Mouse (Mus musculus) B cell, adult 2 months (primary cell): ENCODE measurements around the gene Kcne4.
"Not testable (repeated sequence)": the region's sequence is repeated elsewhere in the genome, so short reads cannot be mapped to it uniquely, and the experiment has no call there.

Source experiments
- DNase-seq, 2 experiments: peaks; one replicate each; pipeline ENCODE4 v3.0.0; 2022

The Kcne4 gene

DNA sequence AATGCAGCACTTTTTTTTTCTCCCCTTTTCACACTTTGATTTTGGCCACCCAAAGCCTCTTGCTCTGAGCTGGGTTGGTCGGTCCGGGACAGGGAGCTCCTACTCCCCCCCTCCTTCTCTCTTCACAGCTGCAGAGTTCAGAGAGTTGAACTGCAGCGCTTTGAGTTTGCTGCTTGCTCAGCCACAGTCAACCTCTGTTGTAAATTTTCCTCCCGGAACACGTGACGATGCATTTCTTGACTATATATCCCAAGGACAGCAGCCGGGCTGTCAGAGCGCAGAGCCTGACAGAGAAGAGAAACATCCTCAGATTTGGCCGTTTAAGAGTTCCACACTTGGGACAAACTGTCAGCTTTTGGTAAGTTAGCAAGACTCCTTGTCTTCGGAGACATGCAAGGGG is at the start of gene Kcne4:
Kcne4 (plus strand) TSS at position 120 of the 400 bp plus-strand sequence.
- no peak for DNase-seq

DNA sequence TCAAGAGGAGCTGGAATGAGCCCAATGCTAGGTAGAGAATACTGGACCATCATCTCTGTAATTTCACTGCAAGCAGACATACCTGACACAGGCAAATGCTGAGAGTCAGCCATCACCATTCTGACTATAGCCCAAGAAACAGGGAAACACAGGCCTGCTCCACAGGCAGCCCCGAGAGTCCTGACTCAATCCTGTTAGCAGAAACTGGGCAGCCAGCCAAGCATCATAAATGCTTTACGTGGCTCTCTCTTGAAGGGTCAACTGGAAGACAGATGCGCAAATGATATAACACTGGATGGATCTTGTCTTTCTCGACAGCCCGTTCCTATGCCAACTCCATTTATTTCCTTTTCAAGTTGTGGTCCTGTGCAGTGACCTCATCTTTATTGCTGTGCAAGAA is 34.7 kb upstream of the Kcne4 start:
- no peak for DNase-seq

- not testable (repeated sequence) for DNase-seq
Observed at GRCm38 (mm10) chr1:78784936-78785335, 31.6 kb upstream of the Kcne4 start.

- no peak for DNase-seq
Observed at GRCm38 (mm10) chr1:78789744-78790143, 26.8 kb upstream of the Kcne4 start.

DNA sequence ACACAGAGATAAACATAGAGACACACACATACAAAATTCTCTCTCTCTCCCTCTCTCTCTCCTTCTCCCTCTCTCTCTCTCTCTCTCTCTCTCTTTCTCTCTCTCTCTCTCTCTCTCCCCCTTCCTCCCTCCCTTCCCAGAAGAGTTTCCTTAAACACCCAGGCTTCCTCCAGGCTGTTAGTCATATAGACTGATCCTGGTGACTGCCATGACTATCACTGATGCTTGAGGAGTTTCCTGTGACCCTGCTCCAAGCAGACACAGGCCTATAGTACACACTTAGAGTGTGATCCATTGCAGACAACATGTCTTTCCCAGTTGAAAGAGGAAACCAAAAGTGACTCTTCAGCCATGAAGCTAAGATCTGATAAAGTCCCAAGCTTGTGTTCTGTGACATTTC is 9.1 kb upstream of the Kcne4 start:
- no peak for DNase-seq

- no peak for DNase-seq
Observed at GRCm38 (mm10) chr1:78809819-78810218, 6.7 kb upstream of the Kcne4 start.

- DNase-seq = no peak
Observed at GRCm38 (mm10) chr1:78810904-78811303, 5.7 kb upstream of the Kcne4 start.

DNA sequence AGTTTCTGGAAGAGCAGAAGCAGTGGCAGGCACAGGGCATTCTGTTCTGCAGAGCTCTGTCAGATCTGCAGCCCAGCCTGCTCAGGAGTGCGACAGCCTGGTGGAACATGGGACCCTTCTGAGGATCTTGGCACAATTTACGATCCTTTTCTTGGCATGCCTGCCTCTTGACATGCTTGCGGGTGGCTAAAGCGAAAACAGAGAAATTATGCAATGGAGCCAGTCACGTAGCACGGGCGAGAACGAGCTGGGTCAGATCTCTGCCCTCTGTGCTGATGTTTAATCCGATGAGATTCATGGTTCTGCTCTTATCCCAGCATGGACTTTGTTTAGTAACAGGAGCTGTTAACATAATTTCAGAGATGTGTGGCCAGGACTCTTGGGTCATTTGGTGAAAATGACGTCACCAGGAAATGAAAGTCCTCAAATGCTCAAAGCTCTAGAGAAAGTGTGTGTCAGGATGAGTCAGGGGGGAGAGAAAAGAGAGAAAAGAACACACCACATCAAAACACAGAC is 4.5 kb upstream of the Kcne4 start:
- no peak for DNase-seq

DNA sequence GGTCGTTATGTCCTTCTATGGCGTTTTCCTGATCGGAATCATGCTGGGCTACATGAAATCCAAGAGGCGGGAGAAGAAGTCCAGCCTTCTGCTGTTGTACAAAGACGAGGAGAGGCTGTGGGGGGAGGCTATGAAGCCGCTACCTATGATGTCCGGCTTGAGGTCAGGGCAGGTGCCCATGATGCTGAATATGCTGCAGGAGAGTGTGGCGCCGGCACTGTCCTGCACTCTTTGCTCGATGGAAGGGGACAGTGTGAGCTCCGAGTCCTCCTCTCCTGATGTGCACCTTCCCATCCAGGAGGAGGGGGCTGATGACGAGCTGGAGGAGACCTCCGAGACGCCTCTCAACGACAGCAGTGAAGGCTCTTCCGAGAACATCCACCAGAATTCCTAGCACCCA is 1.2 kb downstream of the Kcne4 start:
- DNase-seq = no peak

- DNase-seq = no peak
Observed at GRCm38 (mm10) chr1:78818630-78819526, 2.3 kb downstream of the Kcne4 start.

- DNase-seq = no peak
Observed at GRCm38 (mm10) chr1:78819592-78819991, 3.0 kb downstream of the Kcne4 start.

- DNase-seq = no peak
Observed at GRCm38 (mm10) chr1:78820176-78820575, 3.6 kb downstream of the Kcne4 start.

GRCm38 (mm10) chr1:78821111-78821510 is 4.6 kb downstream of the Kcne4 start:
- DNase-seq = no peak

GRCm38 (mm10) chr1:78821733-78822430 is 5.3 kb downstream of the Kcne4 start:
- no peak for DNase-seq

- DNase-seq = no peak
Observed at GRCm38 (mm10) chr1:78825246-78825645, 8.7 kb downstream of the Kcne4 start.

DNA sequence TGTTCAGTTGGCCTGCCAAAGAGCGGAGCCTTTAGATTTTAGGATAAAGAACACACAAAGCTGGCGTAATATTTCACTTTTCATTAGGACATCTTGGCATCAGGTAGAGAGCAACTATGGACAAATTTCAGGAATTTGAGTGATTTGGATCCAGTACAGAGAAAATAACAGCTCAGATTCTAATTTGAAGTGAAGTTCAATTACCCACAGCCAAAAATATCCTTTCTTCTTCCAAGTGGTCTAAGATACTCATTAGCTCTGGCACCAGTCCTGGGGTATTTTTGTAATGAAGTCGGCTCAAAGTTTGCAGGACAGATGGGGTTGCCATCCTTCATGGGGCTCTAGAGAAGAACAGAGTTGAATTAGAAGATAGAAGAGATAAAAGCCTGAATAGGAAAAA is 21.9 kb downstream of the Kcne4 start:
- DNase-seq = no peak

- DNase-seq = no peak
Observed at GRCm38 (mm10) chr1:78840769-78841168, 24.2 kb downstream of the Kcne4 start.

GRCm38 (mm10) chr1:78845661-78846060 is 29.1 kb downstream of the Kcne4 start:
- no peak for DNase-seq

DNA sequence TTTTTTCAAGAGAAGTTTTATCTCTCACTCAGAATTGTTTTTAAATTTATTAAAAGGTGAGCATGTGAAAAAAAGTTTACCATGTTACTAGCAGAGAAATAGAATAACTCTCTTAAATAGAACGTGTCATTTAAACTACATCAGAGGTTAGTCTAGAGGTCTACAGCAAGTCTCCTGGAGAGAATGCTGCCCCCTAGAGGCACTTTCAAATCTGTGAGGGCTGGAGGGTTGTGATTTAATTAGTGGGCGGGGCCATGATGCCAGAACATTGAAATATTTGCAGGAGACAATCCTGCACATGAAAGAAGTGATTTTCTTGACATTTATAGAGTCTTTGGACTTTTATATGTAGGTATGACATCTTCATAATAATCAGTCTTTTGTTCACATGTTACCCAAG is 29.9 kb downstream of the Kcne4 start:
- DNase-seq = no peak

DNA sequence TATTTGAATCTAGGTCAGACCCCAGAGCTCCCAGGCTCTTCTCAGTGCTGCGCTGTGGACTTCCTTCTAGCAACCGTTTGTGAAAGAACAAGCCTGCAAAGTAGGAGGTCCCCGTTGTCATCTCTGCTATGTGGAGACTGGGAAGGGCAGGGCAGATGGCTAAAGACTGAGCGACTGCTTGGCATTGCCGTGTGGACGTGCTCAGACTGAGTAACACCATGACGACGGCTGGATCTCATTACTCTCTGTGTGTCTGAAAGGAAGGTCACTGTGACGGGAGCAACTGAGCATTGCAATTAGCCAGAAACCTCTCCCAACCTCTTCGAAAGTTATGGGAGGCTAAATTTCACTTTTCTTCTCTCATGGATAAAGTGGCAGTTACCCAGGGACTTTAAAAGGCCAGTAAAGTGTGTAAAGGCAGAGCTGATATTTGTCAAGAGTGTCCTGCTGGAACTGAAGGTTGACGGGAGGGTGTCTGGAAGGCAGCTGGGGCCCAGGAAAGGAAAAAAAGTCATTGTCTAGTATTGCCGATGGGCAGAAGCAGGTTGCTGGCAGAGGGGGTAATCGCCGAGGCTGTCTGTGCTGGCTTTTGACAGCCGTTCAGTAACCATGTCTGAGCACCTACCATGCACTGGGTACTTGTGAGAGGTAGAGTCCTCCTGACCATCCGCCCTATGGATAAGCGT is 36.0 kb downstream of the Kcne4 start:
- DNase-seq = no peak

DNA sequence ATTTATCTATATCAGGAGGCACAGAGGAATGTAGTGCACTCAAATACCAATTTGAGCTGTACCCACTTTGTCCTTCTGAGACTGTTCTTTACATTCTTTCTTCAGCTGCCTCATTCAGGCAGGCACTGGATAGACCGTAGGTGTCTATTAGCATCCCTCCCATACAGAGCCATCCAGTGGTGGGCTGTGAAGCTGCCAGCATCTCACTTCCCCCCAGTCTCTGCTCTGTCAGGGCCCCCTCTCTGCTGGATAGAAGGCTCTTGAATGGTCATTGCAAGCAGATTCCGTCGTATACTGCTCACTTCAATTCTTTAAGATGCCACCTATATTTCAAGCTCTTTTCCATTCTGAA is 36.5 kb downstream of the Kcne4 start:
- DNase-seq = no peak

DNA sequence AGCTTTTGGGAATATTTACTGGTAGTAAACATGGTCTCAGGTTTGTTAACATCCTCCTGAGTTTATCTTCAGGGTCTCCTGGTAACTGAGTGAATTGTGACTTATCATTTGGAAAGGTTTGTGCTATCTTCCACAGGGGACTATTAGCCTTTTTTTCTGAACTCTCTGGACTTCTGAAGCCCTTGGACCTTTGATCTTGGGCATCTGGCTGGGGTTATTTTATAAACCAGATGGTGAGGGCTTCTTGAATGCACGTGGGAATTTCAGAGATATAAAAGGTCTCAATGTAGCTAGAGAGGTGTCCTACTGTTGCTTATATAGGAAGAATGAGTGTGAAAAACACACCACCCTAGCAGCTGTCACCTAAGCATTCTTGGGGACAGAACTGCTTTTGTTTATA is 37.7 kb downstream of the Kcne4 start:
- DNase-seq = no peak

DNA sequence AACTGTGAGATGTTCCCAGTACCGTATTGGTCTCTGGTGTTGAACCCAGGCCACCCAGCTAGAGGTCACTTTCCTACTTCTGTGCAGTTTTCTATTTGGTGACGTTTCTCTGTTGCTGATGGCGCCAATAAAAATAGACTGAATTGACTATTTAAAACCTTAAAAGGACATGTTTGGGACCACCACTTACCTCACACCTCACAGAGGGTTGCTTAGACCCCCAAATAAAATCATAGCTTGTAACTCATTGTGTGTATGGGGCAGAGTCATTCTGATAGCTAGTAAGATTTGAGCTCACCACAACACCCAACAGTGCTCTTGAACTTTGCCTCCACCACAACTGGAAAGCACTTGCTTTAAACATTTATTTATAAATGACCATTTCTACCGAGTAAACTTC is 43.0 kb downstream of the Kcne4 start:
- DNase-seq = no peak

- no peak for DNase-seq
Observed at GRCm38 (mm10) chr1:78860056-78860455, 43.5 kb downstream of the Kcne4 start.
